In genomic region chr3:152569242-152569605, GRCm38 (mm10) we compare ENCODE assay signal across 11 mouse cellular contexts.
DNase-seq lines count a peak whose midpoint lies in the region; ATAC-seq and TF ChIP-seq lines count a peak whose summit lies in the region.
"Had no signal": no experiment of that assay in that cellular context is flagged by ENCODE, and none has a peak within 500 bp of the region (broad histone marks: within the 10 kb centered on the region; RNA-seq: fewer than 3 reads in every experiment).

No protein-coding gene starts in this region.

- H3K27ac ChIP-seq in heart, embryonic 11.5 days (ENCODE audit: low read depth, low read length): no peak overlapping the region; the same call in 1 of the 2 replicates
- H3K27ac ChIP-seq in embryonic facial prominence, embryonic 10.5 days (replicated peaks): peak overlapping the region; percentile 61
- peak overlapping the region; percentile 43; the same call in 1 of the 2 replicates for H3K27ac ChIP-seq in kidney, embryonic 14.5 days (ENCODE audit: low read depth, low read length)
- peak overlapping the region; percentile 79 for H3K27ac ChIP-seq in stomach, embryonic 16.5 days (ENCODE audit: low read length)
- no peak overlapping the region for H3K27ac ChIP-seq in left cerebral cortex, adult 2 months
- H3K27ac ChIP-seq: liver, embryonic 15.5 days; neural tube, embryonic 15.5 days had no signal

- no peak overlapping the region for H3K4me2 ChIP-seq in heart, embryonic 11.5 days
- H3K4me2 ChIP-seq in kidney, embryonic 14.5 days (replicated peaks; ENCODE audit: low read depth, low read length): no peak overlapping the region
- H3K4me2 ChIP-seq in stomach, embryonic 16.5 days (ENCODE audit: low read depth, low read length): peak overlapping the region; percentile 15; the same call in 1 of the 2 replicates
- H3K4me2 ChIP-seq: liver, embryonic 15.5 days; midbrain, embryonic 11.5 days; neural tube, embryonic 15.5 days had no signal

- no peaks in the 10 kb centered on the region for H3K36me3 ChIP-seq in heart, embryonic 11.5 days (ENCODE audit: control insufficient read depth, insufficient read depth, low read length)
- H3K36me3 ChIP-seq in embryonic facial prominence, embryonic 10.5 days (replicated peaks): no peaks in the 10 kb centered on the region
- no peaks in the 10 kb centered on the region for H3K36me3 ChIP-seq in kidney, embryonic 14.5 days (ENCODE audit: control insufficient read depth, insufficient read depth, low read length)
- no peaks in the 10 kb centered on the region for H3K36me3 ChIP-seq in stomach, embryonic 16.5 days (ENCODE audit: control insufficient read depth, insufficient read depth, low read length)
- H3K36me3 ChIP-seq: liver, embryonic 15.5 days; neural tube, embryonic 15.5 days had no signal

- no peaks in the 10 kb centered on the region for H3K9me3 ChIP-seq in heart, embryonic 11.5 days (replicated peaks; ENCODE audit: control insufficient read depth, low read length)
- H3K9me3 ChIP-seq in embryonic facial prominence, embryonic 10.5 days: no peaks in the 10 kb centered on the region
- no peaks in the 10 kb centered on the region for H3K9me3 ChIP-seq in kidney, embryonic 14.5 days (ENCODE audit: control insufficient read depth, low read length)
- H3K9me3 ChIP-seq in stomach, embryonic 16.5 days (replicated peaks; ENCODE audit: control insufficient read depth, low read length): no peaks in the 10 kb centered on the region
- H3K9me3 ChIP-seq: liver, embryonic 15.5 days; neural tube, embryonic 15.5 days had no signal

- H3K9ac ChIP-seq in heart, embryonic 11.5 days (ENCODE audit: low read depth, low read length): no peak overlapping the region
- H3K9ac ChIP-seq in kidney, embryonic 14.5 days (ENCODE audit: low read depth, low read length): no peak overlapping the region
- no peak overlapping the region for H3K9ac ChIP-seq in stomach, embryonic 16.5 days (ENCODE audit: low read length)
- H3K9ac ChIP-seq: liver, embryonic 15.5 days; neural tube, embryonic 15.5 days had no signal

- intact Hi-C loops in left cerebral cortex, adult 2 months (cut with DNase I): no loop called here

- no peak for ATAC-seq in heart, embryonic 11.5 days (replicated peaks; ENCODE audit: insufficient number of reproducible peaks, low FRiP score, low TSS enrichment)
- ATAC-seq in kidney, embryonic 14.5 days (ENCODE audit: low FRiP score, low TSS enrichment): peak; percentile 43; the same call in 1 of the 2 replicates
- no peak for ATAC-seq in stomach, embryonic 16.5 days (ENCODE audit: insufficient read depth, low FRiP score)
- no peak for ATAC-seq in frontal cortex, adult (ENCODE audit: low TSS enrichment)

- DNase-seq in heart, adult 11 months: peak; percentile 79
- no peak for DNase-seq in embryonic facial prominence, embryonic 10.5 days (ENCODE audit: low spot score)
- DNase-seq in urinary bladder, adult 2 months (ENCODE audit: low spot score): no peak
- DNase-seq in left cerebral cortex, adult 2 months (ENCODE audit: extremely low spot score in 1 of 2, low spot score in 2 of 2): no peak

- H3K27me3 ChIP-seq in heart, embryonic 11.5 days (ENCODE audit: control insufficient read depth, insufficient read depth, low read length): no peaks in the 10 kb centered on the region
- H3K27me3 ChIP-seq in embryonic facial prominence, embryonic 10.5 days (replicated peaks; ENCODE audit: low read depth, poor library complexity, severe bottlenecking): no peaks in the 10 kb centered on the region
- no peaks in the 10 kb centered on the region for H3K27me3 ChIP-seq in kidney, embryonic 14.5 days (ENCODE audit: control insufficient read depth, insufficient read depth, low read length)
- no peaks in the 10 kb centered on the region for H3K27me3 ChIP-seq in stomach, embryonic 16.5 days (ENCODE audit: control insufficient read depth, insufficient read depth, low read length)
- H3K27me3 ChIP-seq: liver, embryonic 15.5 days; neural tube, embryonic 15.5 days had no signal

- peaks cover 13% of the 10 kb centered on the region for H3K4me1 ChIP-seq in heart, embryonic 11.5 days (ENCODE audit: control insufficient read depth, insufficient read depth, low read length)
- H3K4me1 ChIP-seq in embryonic facial prominence, embryonic 10.5 days: peaks cover 19% of the 10 kb centered on the region
- peaks cover 8% of the 10 kb centered on the region; the same call in 1 of the 2 replicates for H3K4me1 ChIP-seq in kidney, embryonic 14.5 days (ENCODE audit: control insufficient read depth, insufficient read depth, low read length)
- peaks cover 9% of the 10 kb centered on the region for H3K4me1 ChIP-seq in stomach, embryonic 16.5 days (ENCODE audit: control insufficient read depth, insufficient read depth, low read length)
- H3K4me1 ChIP-seq: liver, embryonic 15.5 days; neural tube, embryonic 15.5 days had no signal

- TF ChIP-seq CTCF in left cerebral cortex, adult 2 months (IDR thresholded peaks at IDR 0.05): no peak

- WGBS in heart, embryonic 11.5 days (ENCODE audit: insufficient replicate concordance): 44% methylated on average over 6 of the region's 6 CpGs
- WGBS in embryonic facial prominence, embryonic 10.5 days: 51% methylated on average over 6 of the region's 6 CpGs
- 64% methylated on average over 6 of the region's 6 CpGs for WGBS in kidney, embryonic 14.5 days
- WGBS in stomach, embryonic 16.5 days: 16% methylated on average over 6 of the region's 6 CpGs

- no peak overlapping the region for H3K4me3 ChIP-seq in heart, embryonic 11.5 days (ENCODE audit: low read depth, low read length)
- H3K4me3 ChIP-seq in embryonic facial prominence, embryonic 10.5 days: no peak overlapping the region
- H3K4me3 ChIP-seq in kidney, embryonic 14.5 days (ENCODE audit: low read length): no peak overlapping the region
- no peak overlapping the region for H3K4me3 ChIP-seq in stomach, embryonic 16.5 days (replicated peaks; ENCODE audit: low read length)
- H3K4me3 ChIP-seq in left cerebral cortex, adult 2 months: no peak overlapping the region
- H3K4me3 ChIP-seq: liver, embryonic 15.5 days; neural tube, embryonic 15.5 days had no signal

Comparison
In these comparisons a context has a peak if more than half of its experiments do, and no peak if none do; other contexts are left out.
1. H3K27ac ChIP-seq: peak in embryonic facial prominence, embryonic 10.5 days (single experiment), kidney, embryonic 14.5 days (single experiment) and stomach, embryonic 16.5 days (single experiment); none in heart, embryonic 11.5 days (single experiment) and left cerebral cortex, adult 2 months (single experiment).